Mouse (Mus musculus): ENCODE data around the gene Arhgef11. TPM values are rescaled to one million over a fixed set of nuclear protein-coding genes. Genes with fewer than 3 reads are reported as not detected.

Arhgef11 gene
- total RNA-seq, 2 experiments from 2014 or later, result 20.4 TPM

GRCm38 (mm10) chr3:87785156-87785555 lies 167.8 kb downstream of the Arhgef11 start:
- DNase-seq, result no peak
- intact Hi-C loops (cut with DNase I), result no loop called here

GRCm38 (mm10) chr3:87785626-87786214 lies 168.4 kb downstream of the Arhgef11 start:
- intact Hi-C loops (cut with DNase I), result no loop called here
- DNase-seq, result no peak

Small RNA genes within 50 kb of the gene (microRNA-seq; reads per million reads assigned to microRNA genes)
- gene Gm24109 (ENCODE audit: borderline number of aligned reads in 2 of 2), result 0 reads per million in 2 experiments

Other genes with a start within 250 kb of the Arhgef11 start
- gene Fcrl1, start 241.2 kb upstream of the Arhgef11 start, total RNA-seq (2021), result under 1 TPM in 1 of 2 experiments, not detected in 1; 0.31 TPM
- gene Fcrl5, start 181.8 kb upstream of the Arhgef11 start, total RNA-seq (2021), result not detected
- gene Etv3, start 92.2 kb upstream of the Arhgef11 start, total RNA-seq (2021), result 10 to 100 TPM; 19.2 to 20.0 TPM
- under 1 TPM; 0.14 to 0.28 TPM for gene Lrrc71, start 131.1 kb downstream of the Arhgef11 start, total RNA-seq (2021)
- under 1 TPM; 0.16 to 0.19 TPM for gene Ntrk1, start 177.6 kb downstream of the Arhgef11 start, total RNA-seq (2021)
- gene Insrr, start 179.4 kb downstream of the Arhgef11 start, total RNA-seq (2021), result under 1 TPM in 1 of 2 experiments, not detected in 1; 0.08 TPM
- gene Pear1, start 206.7 kb downstream of the Arhgef11 start, total RNA-seq (2021), result 10 to 100 TPM; 19.5 to 22.5 TPM
- gene Sh2d2a, start 229.2 kb downstream of the Arhgef11 start, total RNA-seq (2021), result under 1 TPM in 1 of 2 experiments, not detected in 1; 0.08 TPM